10 mouse cellular contexts compared by ENCODE assay signal in the genomic region with DNA sequence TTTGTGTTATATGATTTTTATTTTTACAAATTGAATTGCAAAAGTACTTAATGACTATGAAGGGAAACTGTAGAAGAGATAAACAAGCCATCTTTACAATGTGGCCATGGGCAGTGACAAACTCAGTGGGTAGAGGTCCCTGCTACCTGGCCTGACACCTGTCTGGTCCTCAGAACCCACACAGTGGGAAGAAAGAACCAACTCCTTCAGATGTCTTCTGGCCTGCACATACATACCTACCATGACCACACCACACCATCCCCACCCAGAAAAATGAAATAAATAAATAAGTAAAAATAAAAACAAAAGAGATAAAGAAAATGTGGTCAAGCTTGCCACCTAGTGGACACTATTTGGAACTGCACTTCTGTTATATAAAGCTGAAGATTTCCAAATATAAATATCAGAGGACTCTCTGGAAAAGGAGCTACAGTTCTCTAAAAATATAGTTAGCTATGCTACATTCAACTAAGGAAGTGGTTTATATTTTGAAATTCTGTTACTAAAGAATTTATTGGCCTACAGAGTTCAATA. TPM values are rescaled to one million over a fixed set of nuclear protein-coding genes. Genes with fewer than 3 reads are reported as not detected.
A peak's percentile ranks its signal among the peaks of the same experiment; 100 is the strongest.
DNase-seq lines count a peak whose midpoint lies in the region; ATAC-seq and TF ChIP-seq lines count a peak whose summit lies in the region.
"Had no signal": no experiment of that assay in that cellular context is flagged by ENCODE, and none has a peak within 500 bp of the region (broad histone marks: within the 10 kb centered on the region; RNA-seq: fewer than 3 reads in every experiment).

No protein-coding gene starts in this region.

- no peaks in the 10 kb centered on the region for H3K4me1 ChIP-seq in cerebellum, adult 2 months (ENCODE audit: control insufficient read depth, insufficient read depth, low read length)

- H3K27ac ChIP-seq in cerebellum, adult 2 months (ENCODE audit: insufficient read depth, low read length): no peak overlapping the region

- TF ChIP-seq CTCF in cerebellum, adult 2 months (IDR thresholded peaks at IDR 0.05; ENCODE audit: borderline replicate concordance, insufficient read depth, low read depth, low read length): peak; percentile 23; the same call in 1 of the 2 replicates

- H3K27me3 ChIP-seq in cerebellum, adult 2 months (ENCODE audit: control insufficient read depth, insufficient read depth, low read length): no peaks in the 10 kb centered on the region

- H3K4me3 ChIP-seq in cerebellum, adult 2 months (replicated peaks; ENCODE audit: insufficient read depth, low read depth, low read length): no peak overlapping the region

- peak in 1 of 2 experiments; percentile 27 for DNase-seq in cerebellum, adult 2 months
- DNase-seq in cerebellum, adult 11-12 months: no peak
- peak; percentile 37 for DNase-seq in kidney, adult 9 months
- DNase-seq in kidney, adult 18-20 months: no peak
- peak; percentile 13 to 15 for DNase-seq in B cell, adult 2 months
- no peak for DNase-seq in layer of hippocampus, adult 8-10 months (ENCODE audit: low spot score in 2 of 2)
- no peak for DNase-seq in layer of hippocampus, adult 9-10 months (ENCODE audit: low spot score)
- DNase-seq: kidney, postnatal 14 days; right cerebral cortex, postnatal 25 days had no signal

- no peak for TF ChIP-seq POLR2A in cerebellum, adult 2 months (IDR thresholded peaks at IDR 0.05; ENCODE audit: borderline replicate concordance, insufficient read depth, low read length)

- ATAC-seq in inflammation-experienced regulatory T-cells, adult 6 months: peak; percentile 43

RNA-seq across cellular contexts. Expression of gene Fam206a, which starts 17.9 kb away (rescaled TPM):
- polyA plus RNA-seq in cerebellum, adult 2 months (2012; rRNA removed): 9.7 and 10.8 TPM in 2 replicates
- polyA plus RNA-seq in inflammation-experienced regulatory T-cells, adult 6 months (2017; shearing (Covaris generic)): 10 to 100 TPM; 11.6 to 16.0 (median 12.9) TPM
- 10 to 100 TPM; 12.6 to 20.5 (median 17.6) TPM for total RNA-seq in layer of hippocampus, adult 8-10 months (2022)

RNA-seq across cellular contexts. Expression of gene Elp1, which starts 18.0 kb away (rescaled TPM):
- polyA plus RNA-seq in cerebellum, adult 2 months (2012; rRNA removed): 57.2 and 59.7 TPM in 2 replicates
- 10 to 100 TPM; 12.1 to 27.9 (median 23.6) TPM for polyA plus RNA-seq in inflammation-experienced regulatory T-cells, adult 6 months (2017; shearing (Covaris generic))
- 10 to 100 TPM; 57.1 to 81.6 (median 66.7) TPM for total RNA-seq in layer of hippocampus, adult 8-10 months (2022)

RNA-seq across cellular contexts. Expression of gene Ctnnal1, which starts 44.9 kb away (rescaled TPM):
- 33.9 and 34.5 TPM in 2 replicates for polyA plus RNA-seq in cerebellum, adult 2 months (2012; rRNA removed)
- polyA plus RNA-seq in inflammation-experienced regulatory T-cells, adult 6 months (2017; shearing (Covaris generic)): 1 to 10 TPM in 2 of 3 experiments, under 1 TPM in 1; 0.89 to 2.6 (median 1.5) TPM
- 10 to 100 TPM; 13.8 to 20.9 (median 16.8) TPM for total RNA-seq in layer of hippocampus, adult 8-10 months (2022)

Comparison
In these comparisons a context has a peak if more than half of its experiments do, and no peak if none do; other contexts are left out.
1. DNase-seq: peak in kidney, adult 9 months (single experiment) and B cell, adult 2 months (2 of 2); none in cerebellum, adult 11-12 months (single experiment), kidney, adult 18-20 months (single experiment), layer of hippocampus, adult 8-10 months (0 of 2) and layer of hippocampus, adult 9-10 months (single experiment).